Mouse (Mus musculus) G1E (cell line): ENCODE data around the gene Hist1h3g.

Experiments
- CTCF ChIP-seq: IDR thresholded peaks from 2 replicates; pipeline ENCODE4 v1.5.1; 2012; ENCODE audit warnings: low read depth, low read length, inconsistent platforms, mixed read lengths
- GATA1 ChIP-seq: IDR thresholded peaks from 2 replicates; pipeline ENCODE4 v1.6.1; 2012; ENCODE audit warnings: borderline replicate concordance, low read length, inconsistent platforms, mixed read lengths
- POLR2AphosphoS5 ChIP-seq: IDR thresholded peaks from 2 replicates; pipeline ENCODE4 v1.6.1; 2012; ENCODE audit warnings: low read depth, low read length, inconsistent platforms; ENCODE audit not compliant: insufficient replicate concordance
- TAL1 ChIP-seq: conservative IDR thresholded peaks from 2 replicates; pipeline ENCODE4 v1.6.1; 2012; ENCODE audit warnings: low read depth, low read length, inconsistent platforms, mixed read lengths

DNA sequence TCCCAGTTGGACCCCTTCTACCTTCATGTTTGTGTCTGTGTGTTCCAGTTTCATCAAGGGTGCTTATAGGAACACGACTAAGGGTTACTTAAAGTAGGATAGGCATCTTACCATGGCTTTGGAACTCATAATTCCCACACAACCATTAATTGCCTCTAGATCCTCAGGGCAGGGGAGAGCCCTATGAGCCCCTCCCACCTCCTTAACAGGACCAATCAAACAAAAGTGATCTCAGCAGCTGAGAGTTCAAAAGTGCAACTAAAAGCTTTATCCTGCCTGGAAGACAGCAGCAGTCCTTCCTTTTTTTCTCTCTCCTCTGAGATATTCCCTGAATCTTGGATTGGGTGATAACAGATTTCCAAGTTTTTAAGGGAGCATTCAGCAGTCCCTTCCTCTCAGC is 25.1 kb upstream of the Hist1h3g start:
- TF ChIP-seq CTCF = no peak
- TF ChIP-seq GATA1 = no peak
- no peak for TF ChIP-seq TAL1
- TF ChIP-seq POLR2AphosphoS5 = no peak
